Mouse (Mus musculus): ENCODE results near the gene Gm10837. TPM values are rescaled to one million over a fixed set of nuclear protein-coding genes. Genes with fewer than 3 reads are reported as not detected.

The Gm10837 gene
- polyA plus RNA-seq, 1 experiment from 2014 or later, result 0.84 TPM

DNA sequence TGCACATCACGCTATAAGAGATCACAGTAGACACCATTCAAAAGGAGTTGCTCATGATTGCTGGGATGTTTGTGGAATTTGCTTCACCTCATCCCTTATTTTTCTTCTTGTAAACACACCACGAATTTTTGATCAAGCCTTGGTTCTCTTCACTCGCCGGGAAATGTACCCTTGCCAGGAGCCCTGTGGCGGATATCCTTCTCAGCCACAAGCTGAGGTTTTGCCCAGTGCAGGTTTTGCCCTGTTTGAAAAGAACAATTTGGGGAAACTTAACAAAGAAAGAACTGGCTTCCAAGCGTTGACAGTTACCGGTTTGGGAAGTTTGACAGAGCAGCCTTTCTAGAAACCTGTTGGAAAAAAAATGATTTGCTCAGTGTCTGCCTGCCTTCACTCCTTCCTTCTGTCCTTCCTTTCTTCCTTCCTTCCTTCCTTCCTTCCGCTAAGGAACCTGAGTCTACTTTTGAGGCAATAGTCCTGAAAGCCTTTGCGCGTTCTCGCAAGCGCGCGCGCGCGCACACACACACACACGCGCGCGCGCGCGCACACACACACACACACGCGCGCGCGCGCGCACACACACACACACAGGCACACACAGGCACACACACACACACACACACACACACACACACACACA lies 18.8 kb upstream of the Gm10837 start:
- no peak for ATAC-seq
- WGBS, result 8% methylated on average over 31 of the region's 31 CpGs
- no peaks in the 10 kb centered on the region for H3K36me3 ChIP-seq (ENCODE audit: control insufficient read depth, insufficient read depth, low read length)
- H3K4me1 ChIP-seq (ENCODE audit: control insufficient read depth, insufficient read depth, low read depth, low read length), result peaks cover 5% of the 10 kb centered on the region; the same call in 1 of the 2 replicates
- peak overlapping the region; percentile 35 for H3K9ac ChIP-seq (ENCODE audit: low read depth, low read length)
- H3K27me3 ChIP-seq (replicated peaks; ENCODE audit: control insufficient read depth, insufficient read depth, low read length), result peaks cover 20% of the 10 kb centered on the region
- H3K4me3 ChIP-seq (ENCODE audit: low read length), result peak overlapping the region; percentile 21
- H3K9me3 ChIP-seq (ENCODE audit: control insufficient read depth, low read length), result no peaks in the 10 kb centered on the region
- H3K27ac ChIP-seq (ENCODE audit: low read depth, low read length), result peak overlapping the region; percentile 71
- H3K4me2 ChIP-seq (ENCODE audit: low read length), result peak overlapping the region; percentile 56

DNA sequence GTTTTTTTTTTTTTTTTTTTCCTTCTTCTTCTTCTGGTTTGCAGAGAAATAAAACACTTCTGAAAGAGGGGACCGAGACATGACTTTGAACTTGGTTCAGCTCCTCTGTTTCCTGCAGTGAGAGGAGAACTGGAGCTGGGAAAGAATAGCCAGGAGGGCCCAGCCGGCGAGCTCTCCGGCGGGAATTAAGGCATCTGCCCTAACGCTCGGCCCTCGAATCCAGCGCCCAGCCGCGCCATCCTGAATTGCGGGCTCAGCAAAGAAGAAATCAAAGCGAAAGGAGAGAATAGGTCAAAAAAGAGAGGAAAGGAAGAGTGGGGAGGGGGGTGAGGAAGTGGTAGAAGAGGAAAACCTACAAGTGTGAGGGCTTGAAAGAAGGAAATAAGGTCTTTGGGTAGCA lies 18.2 kb upstream of the Gm10837 start:
- ATAC-seq, result no peak
- H3K4me1 ChIP-seq (ENCODE audit: control insufficient read depth, insufficient read depth, low read depth, low read length), result peaks cover 5% of the 10 kb centered on the region; the same call in 1 of the 2 replicates
- H3K9ac ChIP-seq (ENCODE audit: low read depth, low read length), result peak overlapping the region; percentile 58
- peak overlapping the region; percentile 56 for H3K4me2 ChIP-seq (ENCODE audit: low read length)
- peak overlapping the region; percentile 82 for H3K27ac ChIP-seq (ENCODE audit: low read depth, low read length)
- H3K27me3 ChIP-seq (replicated peaks; ENCODE audit: control insufficient read depth, insufficient read depth, low read length), result peaks cover 16% of the 10 kb centered on the region
- WGBS, result 2% methylated on average over 13 of the region's 13 CpGs
- no peaks in the 10 kb centered on the region for H3K36me3 ChIP-seq (ENCODE audit: control insufficient read depth, insufficient read depth, low read length)
- peak overlapping the region; percentile 57 for H3K4me3 ChIP-seq (ENCODE audit: low read length)
- no peaks in the 10 kb centered on the region for H3K9me3 ChIP-seq (ENCODE audit: control insufficient read depth, low read length)

DNA sequence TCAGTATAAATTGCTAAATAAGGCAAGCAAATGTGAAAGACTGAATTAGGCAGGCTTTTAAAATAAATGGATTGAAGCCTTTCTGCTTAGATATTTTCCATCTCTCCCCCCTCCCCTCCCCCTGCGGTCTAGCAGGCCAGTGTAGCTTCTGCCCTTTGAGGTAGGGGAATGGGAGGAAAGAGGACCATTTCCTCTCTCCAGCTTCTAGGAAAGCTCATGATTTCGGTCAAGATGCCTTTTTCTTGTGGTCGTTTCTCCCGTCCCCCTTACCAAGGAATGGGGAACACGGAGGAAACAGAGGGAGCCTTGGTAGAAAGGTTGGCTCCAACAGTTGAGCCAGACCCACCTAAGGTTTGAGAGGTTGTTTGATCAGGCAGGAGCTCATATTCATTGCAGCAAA lies 17.7 kb upstream of the Gm10837 start:
- no peaks in the 10 kb centered on the region for H3K36me3 ChIP-seq (ENCODE audit: control insufficient read depth, insufficient read depth, low read length)
- peaks cover 5% of the 10 kb centered on the region; the same call in 1 of the 2 replicates for H3K4me1 ChIP-seq (ENCODE audit: control insufficient read depth, insufficient read depth, low read depth, low read length)
- WGBS, result 14% methylated on average over 5 of the region's 5 CpGs
- H3K27me3 ChIP-seq (replicated peaks; ENCODE audit: control insufficient read depth, insufficient read depth, low read length), result peaks cover 15% of the 10 kb centered on the region
- H3K4me2 ChIP-seq (ENCODE audit: low read length), result peak overlapping the region; percentile 56
- H3K9me3 ChIP-seq (ENCODE audit: control insufficient read depth, low read length), result no peaks in the 10 kb centered on the region
- H3K4me3 ChIP-seq (ENCODE audit: low read length), result peak overlapping the region; percentile 57
- no peak for ATAC-seq
- peak overlapping the region; percentile 8 for H3K9ac ChIP-seq (ENCODE audit: low read depth, low read length)
- peak overlapping the region; percentile 94 for H3K27ac ChIP-seq (ENCODE audit: low read depth, low read length)

DNA sequence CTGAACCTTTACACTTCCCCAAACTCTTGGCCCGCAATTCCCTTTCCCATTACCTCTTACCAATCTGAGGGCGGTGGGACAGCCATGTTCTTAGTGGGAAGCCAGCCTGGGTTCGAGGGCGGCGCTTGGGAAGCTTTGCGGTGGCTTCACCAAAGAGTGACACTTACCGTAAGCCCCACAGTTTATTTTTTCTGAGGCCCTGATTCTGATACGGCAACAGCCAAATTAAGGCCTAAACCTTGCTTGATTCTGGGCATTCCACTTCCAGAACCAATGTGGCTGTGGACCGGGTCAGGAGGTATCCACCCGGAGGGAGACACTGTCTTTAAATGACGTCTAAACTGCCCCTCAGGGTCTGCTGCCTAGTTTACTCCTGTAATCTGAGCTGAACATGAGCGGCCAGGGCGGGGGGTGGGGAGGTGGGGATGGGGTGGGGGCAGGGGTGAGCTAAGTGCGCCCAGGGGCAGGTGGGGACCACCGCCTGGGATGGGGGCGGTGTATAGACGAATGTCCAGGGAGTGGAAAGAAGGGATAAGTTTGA lies 17.1 kb upstream of the Gm10837 start:
- Histone ChIP-seq H3K27me3 (replicated peaks; ENCODE audit: control insufficient read depth, insufficient read depth, low read length) (peaks cover 12% of the 10 kb centered on the region), H3K9ac (ENCODE audit: low read depth, low read length) (peak overlapping the region; percentile 59)

DNA sequence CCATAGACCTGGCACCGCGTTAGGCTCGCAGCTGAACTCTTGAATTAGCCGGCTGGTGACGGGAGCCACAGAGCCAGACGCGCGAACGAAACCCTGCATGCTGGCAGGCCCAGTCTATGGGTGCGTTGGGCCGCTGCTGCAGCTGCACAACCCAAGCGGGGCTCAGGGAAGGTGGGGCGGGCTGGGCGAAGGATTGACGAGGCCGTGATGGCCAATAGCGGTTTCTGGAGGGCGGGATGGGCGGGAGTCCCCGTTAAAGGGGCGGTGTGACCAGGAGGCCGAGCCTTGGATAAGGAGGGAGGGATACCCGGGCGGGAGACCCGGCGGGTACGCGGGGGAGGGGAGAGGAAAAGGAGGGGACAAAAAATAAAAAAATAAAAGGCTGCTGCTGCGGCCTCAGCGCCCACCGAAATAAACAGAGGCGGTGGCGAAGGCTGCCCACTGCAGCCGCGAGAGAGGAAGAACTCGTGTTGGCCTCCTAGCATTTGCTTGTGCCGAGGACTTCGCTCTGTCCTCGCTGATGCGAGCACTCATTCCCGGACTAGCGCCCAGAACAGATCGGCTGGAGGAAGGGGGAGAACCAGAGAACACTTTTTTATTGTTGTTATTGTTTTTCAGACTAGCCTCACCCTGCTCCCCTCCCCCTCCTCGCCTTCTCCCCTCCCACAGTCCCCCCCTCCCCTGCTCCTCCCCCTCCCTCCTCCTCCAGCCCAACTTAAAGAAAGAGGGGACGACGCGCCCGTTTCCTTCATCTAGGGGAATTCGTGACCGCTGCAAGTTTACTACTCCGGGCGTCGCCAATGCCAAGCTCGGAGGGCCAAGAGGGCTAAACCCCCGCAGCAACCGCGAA lies 16.1 kb upstream of the Gm10837 start:
- Histone ChIP-seq H3K4me3 (ENCODE audit: low read length) (peak overlapping the region; percentile 57), H3K4me1 (ENCODE audit: control insufficient read depth, insufficient read depth, low read depth, low read length) (peaks cover 5% of the 10 kb centered on the region; the same call in 1 of the 2 replicates), H3K4me2 (ENCODE audit: low read length) (peak overlapping the region; percentile 56), H3K27me3 (replicated peaks; ENCODE audit: control insufficient read depth, insufficient read depth, low read length) (peaks cover 8% of the 10 kb centered on the region), H3K9ac (ENCODE audit: low read depth, low read length) (peak overlapping the region; percentile 82), H3K9me3 (ENCODE audit: control insufficient read depth, low read length) (no peaks in the 10 kb centered on the region), H3K27ac (ENCODE audit: low read depth, low read length) (peak overlapping the region; percentile 94), H3K36me3 (ENCODE audit: control insufficient read depth, insufficient read depth, low read length) (no peaks in the 10 kb centered on the region)
- WGBS, result under 1% methylated on average over 57 of the region's 57 CpGs
- peak; percentile 86 for ATAC-seq

More for the DNA sequence above, 17.1 kb upstream of the Gm10837 start:
- peaks cover 5% of the 10 kb centered on the region; the same call in 1 of the 2 replicates for H3K4me1 ChIP-seq (ENCODE audit: control insufficient read depth, insufficient read depth, low read depth, low read length)
- H3K9me3 ChIP-seq (ENCODE audit: control insufficient read depth, low read length), result no peaks in the 10 kb centered on the region
- peak; percentile 16; the same call in 1 of the 2 replicates for ATAC-seq
- WGBS, result 7% methylated on average over 17 of the region's 17 CpGs
- H3K4me2 ChIP-seq (ENCODE audit: low read length), result peak overlapping the region; percentile 56
- peak overlapping the region; percentile 57 for H3K4me3 ChIP-seq (ENCODE audit: low read length)
- H3K36me3 ChIP-seq (ENCODE audit: control insufficient read depth, insufficient read depth, low read length), result no peaks in the 10 kb centered on the region
- H3K27ac ChIP-seq (ENCODE audit: low read depth, low read length), result peak overlapping the region; percentile 94

DNA sequence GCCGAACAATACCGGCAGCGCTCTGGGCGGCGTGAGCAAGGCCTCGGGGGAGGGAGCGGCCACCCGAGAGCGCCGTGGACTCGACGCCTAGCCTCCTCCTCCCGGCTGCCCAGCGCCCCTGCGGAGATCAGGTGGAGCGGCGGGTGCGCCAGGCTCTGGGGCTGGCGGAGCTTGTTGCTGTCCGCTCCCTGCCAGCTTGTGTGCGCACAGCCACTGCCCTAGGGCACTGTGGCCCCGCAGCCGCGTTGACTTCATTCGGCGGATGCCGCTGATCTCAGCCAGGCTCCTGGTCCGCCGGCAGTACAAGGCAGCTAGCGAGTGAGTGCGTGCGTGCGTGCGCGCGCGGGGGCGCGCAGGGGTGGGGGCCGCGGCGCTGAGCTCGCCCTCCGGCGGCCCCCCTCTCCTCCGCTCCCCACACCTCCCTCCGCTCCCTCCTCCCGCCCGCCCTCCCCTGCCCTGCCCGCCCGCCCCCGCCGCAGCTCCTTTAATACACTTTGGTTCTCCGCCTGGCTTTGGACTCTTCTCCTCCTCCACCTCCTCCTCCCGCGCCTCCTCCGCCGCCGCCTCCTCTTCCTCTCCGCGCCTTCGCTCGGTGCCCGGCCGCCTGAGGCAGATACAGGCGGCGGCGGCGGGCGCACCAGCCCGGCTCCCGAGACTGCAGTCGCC lies 15.4 kb upstream of the Gm10837 start, which contains the start of gene Zic2:
TSS of gene Zic2 (plus strand) at position 545 of the 666 bp plus-strand sequence.
- H3K4me2 ChIP-seq (ENCODE audit: low read length), result peak within 1 kb of the TSS; percentile 56
- H3K36me3 ChIP-seq (ENCODE audit: control insufficient read depth, insufficient read depth, low read length), result no peaks in the 10 kb centered on the region
- H3K4me3 ChIP-seq (ENCODE audit: low read length), result peak within 1 kb of the TSS; percentile 57
- H3K27me3 ChIP-seq (replicated peaks; ENCODE audit: control insufficient read depth, insufficient read depth, low read length), result peaks cover 4% of the 10 kb centered on the region
- no peaks in the 10 kb centered on the region for H3K9me3 ChIP-seq (ENCODE audit: control insufficient read depth, low read length)
- H3K27ac ChIP-seq (ENCODE audit: low read depth, low read length), result peak within 1 kb of the TSS; percentile 94
- WGBS, result 1% methylated on average over 35 of the region's 73 CpGs
- H3K9ac ChIP-seq (ENCODE audit: low read depth, low read length), result peak within 1 kb of the TSS; percentile 82
- peak; percentile 82 for ATAC-seq
- H3K4me1 ChIP-seq (ENCODE audit: control insufficient read depth, insufficient read depth, low read depth, low read length), result peaks cover 5% of the 10 kb centered on the region; the same call in 1 of the 2 replicates

DNA sequence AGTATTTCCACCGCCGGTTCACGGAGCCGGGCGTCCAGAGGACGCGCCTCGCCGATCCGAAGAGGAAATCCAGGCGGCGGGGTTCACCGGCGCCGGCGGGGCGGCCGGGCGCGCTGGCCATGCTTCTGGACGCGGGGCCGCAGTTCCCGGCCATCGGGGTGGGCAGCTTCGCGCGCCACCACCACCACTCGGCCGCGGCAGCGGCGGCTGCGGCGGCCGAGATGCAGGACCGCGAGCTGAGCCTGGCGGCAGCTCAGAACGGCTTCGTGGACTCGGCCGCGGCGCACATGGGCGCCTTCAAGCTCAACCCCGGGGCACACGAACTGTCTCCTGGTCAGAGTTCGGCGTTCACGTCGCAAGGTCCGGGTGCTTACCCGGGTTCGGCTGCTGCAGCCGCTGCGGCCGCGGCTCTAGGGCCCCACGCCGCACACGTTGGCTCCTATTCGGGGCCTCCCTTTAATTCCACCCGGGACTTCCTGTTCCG lies 14.8 kb upstream of the Gm10837 start:
- ATAC-seq, result no peak

DNA sequence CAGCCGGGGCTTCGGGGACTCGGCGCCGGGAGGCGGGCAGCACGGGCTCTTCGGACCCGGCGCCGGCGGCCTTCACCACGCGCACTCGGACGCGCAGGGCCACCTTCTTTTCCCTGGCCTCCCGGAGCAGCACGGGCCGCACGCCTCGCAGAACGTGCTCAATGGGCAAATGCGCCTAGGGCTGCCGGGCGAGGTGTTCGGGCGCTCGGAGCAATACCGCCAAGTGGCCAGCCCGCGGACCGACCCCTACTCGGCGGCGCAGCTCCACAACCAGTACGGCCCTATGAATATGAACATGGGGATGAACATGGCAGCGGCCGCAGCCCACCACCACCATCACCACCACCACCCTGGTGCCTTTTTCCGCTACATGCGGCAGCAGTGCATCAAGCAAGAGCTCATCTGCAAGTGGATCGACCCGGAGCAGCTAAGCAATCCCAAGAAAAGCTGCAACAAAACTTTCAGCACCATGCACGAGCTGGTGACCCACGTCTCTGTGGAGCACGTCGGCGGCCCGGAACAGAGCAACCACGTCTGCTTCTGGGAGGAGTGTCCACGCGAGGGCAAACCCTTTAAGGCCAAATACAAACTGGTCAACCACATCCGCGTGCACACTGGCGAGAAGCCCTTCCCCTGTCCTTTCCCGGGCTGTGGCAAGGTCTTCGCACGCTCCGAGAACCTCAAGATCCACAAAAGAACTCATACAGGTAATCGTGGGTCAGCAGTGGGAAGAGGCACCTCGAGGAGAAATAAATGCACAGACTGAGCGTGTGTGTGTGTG lies 14.2 kb upstream of the Gm10837 start:
- Histone ChIP-seq H3K27me3 (replicated peaks; ENCODE audit: control insufficient read depth, insufficient read depth, low read length) (peaks cover 5% of the 10 kb centered on the region), H3K4me1 (ENCODE audit: control insufficient read depth, insufficient read depth, low read depth, low read length) (peaks cover 5% of the 10 kb centered on the region; the same call in 1 of the 2 replicates), H3K9me3 (ENCODE audit: control insufficient read depth, low read length) (no peaks in the 10 kb centered on the region), H3K27ac (ENCODE audit: low read depth, low read length) (peak overlapping the region; percentile 94), H3K9ac (ENCODE audit: low read depth, low read length) (peak overlapping the region; percentile 78), H3K4me3 (ENCODE audit: low read length) (peak overlapping the region; percentile 57), H3K36me3 (ENCODE audit: control insufficient read depth, insufficient read depth, low read length) (no peaks in the 10 kb centered on the region), H3K4me2 (ENCODE audit: low read length) (peak overlapping the region; percentile 56)
- under 1% methylated on average over 59 of the region's 62 CpGs for WGBS
- ATAC-seq, result no peak

More for the DNA sequence above, 14.8 kb upstream of the Gm10837 start:
- no peaks in the 10 kb centered on the region for H3K36me3 ChIP-seq (ENCODE audit: control insufficient read depth, insufficient read depth, low read length)
- H3K9ac ChIP-seq (ENCODE audit: low read depth, low read length), result peak overlapping the region; percentile 78
- H3K4me1 ChIP-seq (ENCODE audit: control insufficient read depth, insufficient read depth, low read depth, low read length), result peaks cover 5% of the 10 kb centered on the region; the same call in 1 of the 2 replicates
- WGBS, result under 1% methylated on average over 45 of the region's 65 CpGs
- H3K4me3 ChIP-seq (ENCODE audit: low read length), result peak overlapping the region; percentile 57
- H3K9me3 ChIP-seq (ENCODE audit: control insufficient read depth, low read length), result no peaks in the 10 kb centered on the region
- H3K27me3 ChIP-seq (replicated peaks; ENCODE audit: control insufficient read depth, insufficient read depth, low read length), result peaks cover 7% of the 10 kb centered on the region
- H3K27ac ChIP-seq (ENCODE audit: low read depth, low read length), result peak overlapping the region; percentile 94
- peak overlapping the region; percentile 56 for H3K4me2 ChIP-seq (ENCODE audit: low read length)
